Mouse (Mus musculus): ENCODE data around the gene Ralgapa2. TPM values are rescaled to one million over a fixed set of nuclear protein-coding genes. Genes with fewer than 3 reads are reported as not detected.
A peak's percentile ranks its signal among the peaks of the same experiment; 100 is the strongest.

The Ralgapa2 gene
- total RNA-seq, 2 experiments from 2014 or later = 20.2 to 24.5 TPM

- intact Hi-C loops (cut with DNase I) = loop anchor here (5.0 kb wide), 2 partner anchors 74 to 194 kb away; no protein-coding TSS in a partner anchor
- no peak for DNase-seq (ENCODE audit: low spot score in 2 of 2)
Measured at GRCm38 (mm10) chr2:146218161-146218691, 293.9 kb downstream of the Ralgapa2 start.

- intact Hi-C loops (cut with DNase I) = loop anchor here (5.0 kb wide), 2 partner anchors 75 to 195 kb away; no protein-coding TSS in a partner anchor
- peak in 1 of 2 experiments; percentile 25 for DNase-seq (ENCODE audit: low spot score in 2 of 2)
Measured at GRCm38 (mm10) chr2:146217227-146217980, 294.7 kb downstream of the Ralgapa2 start.

GRCm38 (mm10) chr2:146216111-146217064, 295.8 kb downstream of the Ralgapa2 start:
- peak in 1 of 2 experiments; percentile 35 for DNase-seq (ENCODE audit: low spot score in 2 of 2)
- intact Hi-C loops (cut with DNase I) = loop anchor here (5.0 kb wide), 2 partner anchors 76 to 196 kb away; no protein-coding TSS in a partner anchor

GRCm38 (mm10) chr2:146214715-146215114, 297.4 kb downstream of the Ralgapa2 start:
- intact Hi-C loops (cut with DNase I) = loop anchor here (5.0 kb wide), 2 partner anchors 78 to 198 kb away; no protein-coding TSS in a partner anchor
- DNase-seq (ENCODE audit: low spot score in 2 of 2) = peak; percentile 46 to 68

GRCm38 (mm10) chr2:146210968-146211367, 301.2 kb downstream of the Ralgapa2 start:
- DNase-seq (ENCODE audit: low spot score in 2 of 2) = no peak
- intact Hi-C loops (cut with DNase I) = no loop called here

GRCm38 (mm10) chr2:146197947-146198346, 314.2 kb downstream of the Ralgapa2 start:
- intact Hi-C loops (cut with DNase I) = no loop called here
- DNase-seq (ENCODE audit: low spot score in 2 of 2) = no peak

GRCm38 (mm10) chr2:146196126-146196525, 316.0 kb downstream of the Ralgapa2 start:
- intact Hi-C loops (cut with DNase I) = no loop called here
- no peak for DNase-seq (ENCODE audit: low spot score in 2 of 2)

Data from left cerebral cortex, postnatal 25 days (tissue).